Mouse (Mus musculus) testis, adult 2 months (tissue): ENCODE data around the gene Gm42715. TPM values are rescaled to one million over a fixed set of nuclear protein-coding genes. Genes with fewer than 3 reads are reported as not detected.
A peak's percentile ranks its signal among the peaks of the same experiment; 100 is the strongest.

Experiments
- H3K27ac ChIP-seq: fragments of 200-500 bp; 2 replicates; pipeline ENCODE4 v1.5.1; 2012; ENCODE audit warnings: low read depth, low read length; ENCODE audit not compliant: control insufficient read depth, insufficient read depth
- H3K27me3 ChIP-seq: fragments of 200-500 bp; 2 replicates; pipeline ENCODE4 v1.6.1; 2012; ENCODE audit warnings: mild to moderate bottlenecking, low read length, moderate library complexity; ENCODE audit not compliant: control insufficient read depth, insufficient read depth
- H3K36me3 ChIP-seq: fragments of 200-500 bp; 2 replicates; pipeline ENCODE4 v1.6.1; 2012; ENCODE audit warnings: mild to moderate bottlenecking, low read length; ENCODE audit not compliant: control insufficient read depth, insufficient read depth
- H3K4me1 ChIP-seq: fragments of 200-500 bp; 2 replicates; pipeline ENCODE4 v1.6.1; 2012; ENCODE audit warnings: low read length; ENCODE audit not compliant: control insufficient read depth, insufficient read depth
- H3K4me3 ChIP-seq: fragments of 200-500 bp; 2 replicates; pipeline ENCODE4 v1.5.1; 2012; ENCODE audit warnings: low read depth, mild to moderate bottlenecking, low read length, moderate library complexity, mixed read lengths; ENCODE audit not compliant: control insufficient read depth
- CTCF ChIP-seq: fragments of 200-500 bp; IDR thresholded peaks from 2 replicates; pipeline ENCODE4 v1.5.1; 2012; ENCODE audit warnings: low read depth, mild to moderate bottlenecking, inconsistent platforms, low read length, moderate library complexity; ENCODE audit not compliant: control insufficient read depth, insufficient read depth, insufficient replicate concordance
- POLR2A ChIP-seq: fragments of 200-500 bp; IDR thresholded peaks from 2 replicates; pipeline ENCODE4 v1.6.1; 2012; ENCODE audit warnings: low read depth, mild to moderate bottlenecking, inconsistent platforms, low read length, moderate library complexity; ENCODE audit not compliant: control insufficient read depth
- polyA plus RNA-seq: library from polyadenylated mRNA; depleted of rRNA; stranded (reverse); fragments of >200 nt; gene quantifications from 2 replicates; pipeline ENCODE4 v1.2.3, GENCODE M21; 2012; rRNA removed

Gene Gm42715
- polyA plus RNA-seq, result 6.1 and 6.6 TPM in 2 replicates

DNA sequence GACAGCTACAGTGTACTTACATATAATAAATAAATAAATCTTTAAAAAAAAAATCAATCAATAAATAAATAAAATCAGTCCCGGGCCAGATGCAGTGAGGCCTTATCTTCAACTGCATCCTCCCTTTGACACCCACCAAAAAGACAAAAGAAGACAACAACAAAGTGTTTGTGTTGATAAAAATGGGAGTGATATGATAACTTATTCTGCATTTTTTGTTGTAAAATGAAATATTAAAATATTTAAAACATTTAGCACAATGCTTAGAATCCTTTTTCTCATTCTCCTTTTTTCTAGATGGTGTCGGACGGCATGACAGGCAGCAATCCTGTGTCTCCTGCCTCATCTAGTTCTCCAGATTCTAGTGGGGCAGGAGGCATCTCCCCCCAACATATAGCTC lies at the start of gene Gm42715:
TSS of gene Gm42715 (plus strand) at position 301 of the 400 bp plus-strand sequence.
- Histone ChIP-seq H3K27me3 (no peaks in the 10 kb centered on the region), H3K4me3 (no peak within 1 kb of the TSS), H3K27ac (no peak within 1 kb of the TSS), H3K36me3 (peaks cover 4% of the 10 kb centered on the region), H3K4me1 (no peaks in the 10 kb centered on the region)
- TF ChIP-seq CTCF (no peak), POLR2A (no peak)

DNA sequence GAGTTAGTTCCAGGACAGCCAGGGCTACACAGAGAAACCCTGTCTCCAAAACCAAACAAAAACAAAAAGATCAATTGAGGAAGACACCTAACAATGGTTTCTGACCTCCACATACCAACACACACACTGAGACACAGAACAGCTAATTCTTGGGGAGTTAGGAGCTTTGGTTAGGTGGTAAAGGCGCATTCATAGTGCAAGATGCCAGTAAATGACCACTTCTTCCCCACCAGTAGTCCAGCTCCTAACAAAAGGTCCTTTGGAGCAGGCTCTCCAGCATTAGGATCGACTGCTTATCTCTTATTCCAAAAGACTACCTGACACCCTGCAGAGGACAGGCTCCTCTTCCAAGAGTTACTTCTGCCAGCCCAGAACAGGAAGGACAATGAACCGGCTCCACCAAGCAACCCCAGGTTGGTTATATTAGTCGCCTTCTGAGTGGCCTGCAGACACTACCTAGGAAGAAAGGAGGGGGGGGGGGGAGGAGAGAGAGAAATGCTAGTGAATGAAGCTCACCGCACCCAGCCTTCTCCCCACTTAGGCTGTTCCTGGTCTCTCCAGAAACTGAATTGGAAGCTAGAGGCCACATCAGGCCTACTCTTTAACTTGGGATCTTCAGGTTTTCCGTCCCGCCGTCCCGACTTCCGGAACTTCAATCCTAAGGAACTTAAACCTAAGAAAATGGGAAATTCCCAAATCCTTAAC lies 49.2 kb upstream of the Gm42715 start:
- peaks cover 4% of the 10 kb centered on the region for H3K4me1 ChIP-seq
- peak overlapping the region; percentile 97 for H3K4me3 ChIP-seq
- TF ChIP-seq CTCF (no peak), POLR2A (no peak)
- no peaks in the 10 kb centered on the region for H3K27me3 ChIP-seq
- peak overlapping the region; percentile 97 for H3K27ac ChIP-seq
- H3K36me3 ChIP-seq, result no peaks in the 10 kb centered on the region; the same call in 1 of the 2 replicates

DNA sequence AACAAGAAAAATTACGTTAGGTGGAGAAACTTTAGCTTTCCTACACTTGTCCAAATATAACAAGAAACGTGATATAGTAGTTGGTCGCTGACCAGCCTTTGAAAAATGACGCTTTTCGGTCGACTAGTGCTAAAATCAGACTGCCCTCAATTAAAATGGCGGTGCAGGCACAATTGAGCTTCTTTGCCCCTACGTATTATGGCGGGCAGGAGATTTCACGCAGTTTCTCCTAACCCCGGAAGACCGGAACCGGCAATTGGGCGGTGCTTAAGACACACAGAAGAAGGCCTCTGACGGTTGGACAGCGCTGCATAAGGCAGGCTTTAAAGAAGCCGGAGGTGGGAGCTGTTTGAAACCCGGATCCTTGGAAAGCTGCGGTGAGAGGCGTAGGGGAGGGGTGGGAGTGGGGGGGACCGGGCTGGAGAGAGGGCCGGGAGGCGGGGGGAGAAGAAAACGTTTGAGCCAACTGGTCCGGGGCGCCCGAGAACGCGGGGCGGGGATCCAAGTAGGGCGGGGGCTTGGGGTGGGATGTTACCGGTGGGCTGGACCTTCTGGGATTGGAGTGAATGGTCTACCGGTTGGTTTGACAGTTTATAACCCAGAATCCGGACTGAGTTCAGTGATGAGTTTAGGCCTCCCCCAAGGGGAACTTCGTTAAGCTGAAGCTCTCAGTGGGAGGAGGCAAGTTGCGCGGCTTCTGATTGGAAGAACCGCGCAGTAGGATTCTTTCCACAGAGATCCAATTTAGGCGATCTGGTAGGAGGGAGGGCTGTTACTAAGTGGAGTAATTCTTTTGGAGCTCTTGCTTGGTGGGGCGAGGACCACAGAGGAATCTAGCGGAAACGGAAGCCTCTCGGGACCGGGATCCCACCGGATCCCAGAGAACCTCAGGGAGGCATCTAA lies 48.4 kb upstream of the Gm42715 start:
- H3K4me1 ChIP-seq, result peaks cover 4% of the 10 kb centered on the region
- H3K27ac ChIP-seq, result peak overlapping the region; percentile 98
- H3K27me3 ChIP-seq, result no peaks in the 10 kb centered on the region
- no peaks in the 10 kb centered on the region; the same call in 1 of the 2 replicates for H3K36me3 ChIP-seq
- peak overlapping the region; percentile 97 for H3K4me3 ChIP-seq
- peak; percentile 38; the same call in 1 of the 2 replicates for TF ChIP-seq POLR2A
- TF ChIP-seq CTCF, result no peak

DNA sequence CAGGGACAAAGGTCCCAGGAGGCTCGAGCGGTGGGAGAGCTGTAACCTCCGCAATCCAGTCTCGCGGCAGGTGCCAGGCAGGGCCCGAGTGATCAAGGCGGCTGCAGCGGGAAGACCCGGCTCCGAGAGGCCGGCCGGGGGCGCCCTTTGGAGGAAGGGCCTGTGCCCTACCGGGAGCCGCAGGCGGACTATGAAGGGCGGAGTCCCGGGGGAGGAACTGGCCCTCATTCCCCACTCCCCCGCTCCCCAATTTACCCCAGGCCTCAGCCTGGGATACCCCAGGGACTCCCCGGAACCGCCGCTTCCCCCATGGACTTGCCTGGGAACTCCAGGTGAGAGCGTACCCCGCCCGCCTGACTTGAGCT lies 47.8 kb upstream of the Gm42715 start:
- Histone ChIP-seq H3K27me3 (no peaks in the 10 kb centered on the region), H3K4me3 (peak overlapping the region; percentile 97), H3K36me3 (peaks cover 3% of the 10 kb centered on the region), H3K27ac (peak overlapping the region; percentile 98), H3K4me1 (peaks cover 6% of the 10 kb centered on the region)
- TF ChIP-seq POLR2A, result no peak
- no peak for TF ChIP-seq CTCF

GRCm38 (mm10) chr7:127472060-127472459 lies 47.3 kb upstream of the Gm42715 start:
- Histone ChIP-seq H3K27ac (peak overlapping the region; percentile 98), H3K4me3 (peak overlapping the region; percentile 97), H3K27me3 (no peaks in the 10 kb centered on the region), H3K4me1 (peaks cover 6% of the 10 kb centered on the region), H3K36me3 (peaks cover 3% of the 10 kb centered on the region)
- TF ChIP-seq CTCF (no peak), POLR2A (no peak)

- peaks cover 6% of the 10 kb centered on the region for H3K4me1 ChIP-seq
- TF ChIP-seq CTCF (no peak), POLR2A (no peak; the same call in 1 of the 2 replicates)
- peak overlapping the region; percentile 62 for H3K4me3 ChIP-seq
- no peak overlapping the region; the same call in 1 of the 2 replicates for H3K27ac ChIP-seq
- H3K27me3 ChIP-seq, result no peaks in the 10 kb centered on the region
- H3K36me3 ChIP-seq, result peaks cover 3% of the 10 kb centered on the region
These were observed 45.7 kb upstream of the Gm42715 start for GRCm38 (mm10) chr7:127473705-127474104.
